ENCODE assay signal across 12 mouse cellular contexts in genomic region chr16:24932816-24933215, GRCm38 (mm10).
"Had no signal": no experiment of that assay in that cellular context is flagged by ENCODE, and none has a peak within 500 bp of the region (broad histone marks: within the 10 kb centered on the region; RNA-seq: fewer than 3 reads in every experiment).

No protein-coding gene starts in this region.

- H3K4me3 ChIP-seq: layer of hippocampus, adult 2 months; limb, embryonic 15.5 days; liver, embryonic 15.5 days; midbrain, embryonic 13.5 days had no signal

- H3K27ac ChIP-seq: layer of hippocampus, adult 2 months; liver, embryonic 15.5 days; midbrain, embryonic 13.5 days had no signal

- H3K4me2 ChIP-seq: limb, embryonic 15.5 days; liver, embryonic 15.5 days; lung, embryonic 14.5 days; midbrain, embryonic 13.5 days had no signal

- DNase-seq: kidney, adult 18-20 months; kidney, postnatal 10 days; kidney, postnatal 4 days; left cerebral cortex, postnatal 4 days; lung, embryonic 14.5 days; lung, postnatal 14 days; thymus, adult 18-20 months; thymus, postnatal 25 days had no signal

- H3K27me3 ChIP-seq: limb, embryonic 15.5 days; liver, embryonic 15.5 days; midbrain, embryonic 13.5 days had no signal

- H3K4me1 ChIP-seq: limb, embryonic 15.5 days; liver, embryonic 15.5 days; midbrain, embryonic 13.5 days had no signal

- H3K9ac ChIP-seq: limb, embryonic 15.5 days; liver, embryonic 15.5 days; lung, embryonic 14.5 days; midbrain, embryonic 13.5 days had no signal

- ATAC-seq: midbrain, embryonic 13.5 days had no signal

- H3K36me3 ChIP-seq: limb, embryonic 15.5 days; liver, embryonic 15.5 days; midbrain, embryonic 13.5 days had no signal

- H3K9me3 ChIP-seq: limb, embryonic 15.5 days; liver, embryonic 15.5 days; midbrain, embryonic 13.5 days had no signal
